Mouse (Mus musculus): ENCODE measurements around the gene Cd4. TPM values are rescaled to one million over a fixed set of nuclear protein-coding genes. Genes with fewer than 3 reads are reported as not detected.

Cd4 gene
- total and polyA plus RNA-seq, 2 experiments = 0.46 to 0.83 TPM

DNA sequence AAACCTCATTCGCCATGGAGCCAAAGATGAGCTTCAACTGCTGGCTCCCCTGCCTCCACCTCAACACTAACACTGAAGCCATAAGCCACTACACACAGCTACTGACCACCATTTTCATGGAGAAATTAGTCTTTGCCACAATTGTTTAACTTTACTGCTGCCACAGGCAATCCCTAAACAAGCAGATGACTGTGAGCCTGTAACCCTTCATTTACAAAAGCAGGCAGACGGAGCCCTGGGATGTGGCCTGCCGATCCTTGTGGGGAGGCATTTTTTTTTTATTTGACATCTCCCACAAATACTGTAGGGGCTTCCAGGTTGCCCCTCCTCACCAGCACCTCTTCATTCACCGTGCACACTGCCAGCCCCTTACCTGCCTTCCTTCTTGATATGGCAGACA lies 71.4 kb downstream of the Cd4 start:
- Histone ChIP-seq H3K4me3 (ENCODE audit: insufficient read depth, low read depth, low read length) (no peak overlapping the region), H3K9ac (ENCODE audit: low read depth, low read length) (no peak overlapping the region), H3K79me2 (ENCODE audit: control insufficient read depth, insufficient read depth, low read length) (no peaks in the 10 kb centered on the region), H3K27ac (replicated peaks; ENCODE audit: insufficient read depth, low read depth, low read length) (no peak overlapping the region), H3K27me3 (ENCODE audit: control insufficient read depth, insufficient read depth, low read length) (no peaks in the 10 kb centered on the region), H3K36me3 (ENCODE audit: control insufficient read depth, insufficient read depth, low read length) (peaks cover 21% of the 10 kb centered on the region), H3K4me1 (ENCODE audit: control insufficient read depth, insufficient read depth, low read length) (peaks cover 11% of the 10 kb centered on the region)
- no peak for DNase-seq (ENCODE audit: extremely low read depth, low read depth, low spot score)
- 95% methylated on average over 4 of the region's 4 CpGs for WGBS
- TF ChIP-seq POLR2A (IDR thresholded peaks at IDR 0.05; ENCODE audit: extremely low read depth, insufficient read depth, low read length) (no peak), CTCF (IDR thresholded peaks at IDR 0.05; ENCODE audit: low read depth, low read length) (no peak)

DNA sequence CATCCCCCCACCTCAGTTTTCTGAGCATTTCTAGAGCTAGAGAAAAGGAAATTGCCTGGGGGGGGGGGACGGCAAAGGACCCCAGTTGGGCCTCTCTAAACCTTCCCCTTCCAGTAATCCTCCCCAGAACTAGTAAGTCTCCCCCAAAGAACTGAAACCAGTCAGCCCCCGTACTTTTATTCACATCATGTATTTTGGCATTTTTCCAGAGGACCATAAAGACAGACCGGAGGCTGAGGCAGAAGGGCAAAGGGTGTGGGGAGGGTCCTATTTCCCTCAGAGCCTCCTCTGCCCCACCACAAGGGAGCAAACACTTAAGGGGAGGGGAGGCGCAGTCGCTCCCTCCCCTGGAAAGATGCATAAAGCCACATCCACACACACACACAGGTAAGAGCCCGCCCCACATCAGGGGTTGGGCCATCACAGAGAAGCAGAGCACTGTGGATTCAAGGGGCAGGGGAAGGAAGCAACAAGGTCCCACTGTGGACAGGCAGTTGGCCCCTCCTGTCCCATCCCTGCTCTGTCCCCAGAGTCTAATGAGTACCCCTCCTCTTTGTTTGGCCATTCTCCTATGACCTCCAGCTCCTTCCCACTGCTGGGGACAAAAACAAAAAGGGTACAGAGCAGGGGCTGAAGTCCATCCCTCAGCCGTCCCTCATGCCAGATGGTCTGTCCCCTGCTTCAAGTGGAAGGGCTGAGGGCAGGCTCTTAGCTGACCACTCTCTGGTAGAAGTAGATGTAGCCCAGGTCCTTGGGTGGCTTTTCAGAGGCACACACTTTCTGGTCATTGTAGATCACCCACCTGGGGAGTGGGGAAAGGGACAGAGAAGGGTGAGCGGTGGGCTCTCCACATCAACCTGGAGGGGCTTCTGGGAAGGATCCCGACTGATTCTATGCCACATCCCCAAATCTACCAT lies 72.9 kb downstream of the Cd4 start:
- DNase-seq (ENCODE audit: extremely low read depth, low read depth, low spot score) = no peak
- no peaks in the 10 kb centered on the region for H3K79me2 ChIP-seq (ENCODE audit: control insufficient read depth, insufficient read depth, low read length)
- peaks cover 13% of the 10 kb centered on the region for H3K36me3 ChIP-seq (ENCODE audit: control insufficient read depth, insufficient read depth, low read length)
- no peak overlapping the region for H3K4me3 ChIP-seq (ENCODE audit: insufficient read depth, low read depth, low read length)
- peaks cover 13% of the 10 kb centered on the region for H3K4me1 ChIP-seq (ENCODE audit: control insufficient read depth, insufficient read depth, low read length)
- no peak overlapping the region for H3K9ac ChIP-seq (ENCODE audit: low read depth, low read length)
- no peaks in the 10 kb centered on the region for H3K27me3 ChIP-seq (ENCODE audit: control insufficient read depth, insufficient read depth, low read length)
- H3K27ac ChIP-seq (replicated peaks; ENCODE audit: insufficient read depth, low read depth, low read length) = no peak overlapping the region
- 75% methylated on average over 9 of the region's 9 CpGs for WGBS
- no peak for TF ChIP-seq CTCF (IDR thresholded peaks at IDR 0.05; ENCODE audit: low read depth, low read length)
- no peak for TF ChIP-seq POLR2A (IDR thresholded peaks at IDR 0.05; ENCODE audit: extremely low read depth, insufficient read depth, low read length)

Other genes with a start within 250 kb of the Cd4 start
- gene Lpcat3, start 225.2 kb downstream of the Cd4 start, total RNA-seq (2014; rRNA removed) = 72.4 and 99.9 TPM in 2 replicates
- 172 and 188 TPM in 2 replicates for gene Lpcat3, start 225.2 kb downstream of the Cd4 start, polyA plus RNA-seq (2012; rRNA removed)
- gene Emg1, start 176.0 kb downstream of the Cd4 start, total RNA-seq (2014; rRNA removed) = 97.4 and 99.6 TPM in 2 replicates
- 46.0 and 56.3 TPM in 2 replicates for gene Emg1, start 176.0 kb downstream of the Cd4 start, polyA plus RNA-seq (2012; rRNA removed)
- 140 and 151 TPM in 2 replicates for gene Phb2, start 175.9 kb downstream of the Cd4 start, total RNA-seq (2014; rRNA removed)
- gene Phb2, start 175.9 kb downstream of the Cd4 start, polyA plus RNA-seq (2012; rRNA removed) = 209 and 210 TPM in 2 replicates
- 16.7 and 19.7 TPM in 2 replicates for gene Ptpn6, start 149.5 kb downstream of the Cd4 start, total RNA-seq (2014; rRNA removed)
- 17.3 and 17.8 TPM in 2 replicates for gene Ptpn6, start 149.5 kb downstream of the Cd4 start, polyA plus RNA-seq (2012; rRNA removed)
- 125 and 140 TPM in 2 replicates for gene Grcc10, start 146.8 kb downstream of the Cd4 start, total RNA-seq (2014; rRNA removed)
- gene Grcc10, start 146.8 kb downstream of the Cd4 start, polyA plus RNA-seq (2012; rRNA removed) = 203 and 216 TPM in 2 replicates
- gene Gm45234, start 132.2 kb downstream of the Cd4 start, total RNA-seq (2014; rRNA removed) = not detected in 2 replicates
- gene Gm45234, start 132.2 kb downstream of the Cd4 start, polyA plus RNA-seq (2012; rRNA removed) = not detected in 2 replicates
- 1.4 and 1.5 TPM in 2 replicates for gene Atn1, start 131.7 kb downstream of the Cd4 start, total RNA-seq (2014; rRNA removed)
- gene Atn1, start 131.7 kb downstream of the Cd4 start, polyA plus RNA-seq (2012; rRNA removed) = 9.6 and 10.9 TPM in 2 replicates
- gene Eno2, start 118.5 kb downstream of the Cd4 start, total RNA-seq (2014; rRNA removed) = 0.09 and 0.67 TPM in 2 replicates
- gene Eno2, start 118.5 kb downstream of the Cd4 start, polyA plus RNA-seq (2012; rRNA removed) = 0.19 and 0.34 TPM in 2 replicates
- not detected in 2 replicates for gene Lrrc23, start 108.5 kb downstream of the Cd4 start, total RNA-seq (2014; rRNA removed)
- not detected in 2 replicates for gene Lrrc23, start 108.5 kb downstream of the Cd4 start, polyA plus RNA-seq (2012; rRNA removed)
- gene Spsb2, start 79.6 kb downstream of the Cd4 start, total RNA-seq (2014; rRNA removed) = 9.9 and 14.1 TPM in 2 replicates
- 20.1 and 21.6 TPM in 2 replicates for gene Spsb2, start 79.6 kb downstream of the Cd4 start, polyA plus RNA-seq (2012; rRNA removed)
- 422 and 433 TPM in 2 replicates for gene Tpi1, start 73.9 kb downstream of the Cd4 start, total RNA-seq (2014; rRNA removed)
- gene Tpi1, start 73.9 kb downstream of the Cd4 start, polyA plus RNA-seq (2012; rRNA removed) = 491 and 524 TPM in 2 replicates
- gene Usp5, start 58.7 kb downstream of the Cd4 start, total RNA-seq (2014; rRNA removed) = 50.5 and 55.9 TPM in 2 replicates
- gene Usp5, start 58.7 kb downstream of the Cd4 start, polyA plus RNA-seq (2012; rRNA removed) = 47.9 and 49.3 TPM in 2 replicates
- gene Cdca3, start 58.7 kb downstream of the Cd4 start, total RNA-seq (2014; rRNA removed) = 1.1 and 3.2 TPM in 2 replicates
- gene Cdca3, start 58.7 kb downstream of the Cd4 start, polyA plus RNA-seq (2012; rRNA removed) = 2.1 and 2.6 TPM in 2 replicates
- gene Gnb3, start 47.9 kb downstream of the Cd4 start, total RNA-seq (2014; rRNA removed) = not detected in 2 replicates
- gene Gnb3, start 47.9 kb downstream of the Cd4 start, polyA plus RNA-seq (2012; rRNA removed) = not detected in 2 replicates
- 2.1 and 2.5 TPM in 2 replicates for gene P3h3, start 30.5 kb downstream of the Cd4 start, total RNA-seq (2014; rRNA removed)
- 2.5 and 3.0 TPM in 2 replicates for gene P3h3, start 30.5 kb downstream of the Cd4 start, polyA plus RNA-seq (2012; rRNA removed)
- gene Gpr162, start 24.2 kb downstream of the Cd4 start, total RNA-seq (2014; rRNA removed) = 0.09 and 0.27 TPM in 2 replicates
- 0.42 and 0.44 TPM in 2 replicates for gene Gpr162, start 24.2 kb downstream of the Cd4 start, polyA plus RNA-seq (2012; rRNA removed)
- 0.09 and 0.13 TPM in 2 replicates for gene Lag3, start 23.5 kb upstream of the Cd4 start, total RNA-seq (2014; rRNA removed)
- gene Lag3, start 23.5 kb upstream of the Cd4 start, polyA plus RNA-seq (2012; rRNA removed) = 0.39 and 0.67 TPM in 2 replicates
- gene Ptms, start 31.9 kb upstream of the Cd4 start, total RNA-seq (2014; rRNA removed) = 80.7 and 101 TPM in 2 replicates
- 2,256 and 3,281 TPM in 2 replicates for gene Ptms, start 31.9 kb upstream of the Cd4 start, polyA plus RNA-seq (2012; rRNA removed)
- 74.6 and 101 TPM in 2 replicates for gene Mlf2, start 43.2 kb upstream of the Cd4 start, total RNA-seq (2014; rRNA removed)
- gene Mlf2, start 43.2 kb upstream of the Cd4 start, polyA plus RNA-seq (2012; rRNA removed) = 265 and 285 TPM in 2 replicates
- 35.8 and 46.6 TPM in 2 replicates for gene Cops7a, start 77.3 kb upstream of the Cd4 start, total RNA-seq (2014; rRNA removed)
- 165 and 170 TPM in 2 replicates for gene Cops7a, start 77.3 kb upstream of the Cd4 start, polyA plus RNA-seq (2012; rRNA removed)
- 0.13 TPM in 1 of 2 replicates, not detected in the other for gene Pianp, start 108.5 kb upstream of the Cd4 start, total RNA-seq (2014; rRNA removed)
- gene Pianp, start 108.5 kb upstream of the Cd4 start, polyA plus RNA-seq (2012; rRNA removed) = 0.77 and 1.4 TPM in 2 replicates
- gene Zfp384, start 120.9 kb upstream of the Cd4 start, total RNA-seq (2014; rRNA removed) = 7.6 and 8.9 TPM in 2 replicates
- 23.1 and 34.7 TPM in 2 replicates for gene Zfp384, start 120.9 kb upstream of the Cd4 start, polyA plus RNA-seq (2012; rRNA removed)
- gene Ing4, start 151.5 kb upstream of the Cd4 start, total RNA-seq (2014; rRNA removed) = 15.8 and 16.3 TPM in 2 replicates
- 23.2 and 27.0 TPM in 2 replicates for gene Ing4, start 151.5 kb upstream of the Cd4 start, polyA plus RNA-seq (2012; rRNA removed)
- gene Acrbp, start 161.5 kb upstream of the Cd4 start, total RNA-seq (2014; rRNA removed) = 3.2 and 4.1 TPM in 2 replicates
- gene Acrbp, start 161.5 kb upstream of the Cd4 start, polyA plus RNA-seq (2012; rRNA removed) = 6.6 and 7.8 TPM in 2 replicates
- 0.27 TPM in 1 of 2 replicates, not detected in the other for gene Lpar5, start 179.7 kb upstream of the Cd4 start, total RNA-seq (2014; rRNA removed)
- gene Lpar5, start 179.7 kb upstream of the Cd4 start, polyA plus RNA-seq (2012; rRNA removed) = 0.42 and 1.2 TPM in 2 replicates
- 30.0 and 30.5 TPM in 2 replicates for gene Chd4, start 207.8 kb upstream of the Cd4 start, total RNA-seq (2014; rRNA removed)
- gene Chd4, start 207.8 kb upstream of the Cd4 start, polyA plus RNA-seq (2012; rRNA removed) = 14.0 and 14.4 TPM in 2 replicates
- 8.2 and 9.7 TPM in 2 replicates for gene Nop2, start 243.7 kb upstream of the Cd4 start, total RNA-seq (2014; rRNA removed)
- 7.7 and 11.0 TPM in 2 replicates for gene Nop2, start 243.7 kb upstream of the Cd4 start, polyA plus RNA-seq (2012; rRNA removed)